Mouse (Mus musculus) intestine, embryonic 15.5 days (tissue): ENCODE results near the gene Lamb3. TPM values are rescaled to one million over a fixed set of nuclear protein-coding genes. Genes with fewer than 3 reads are reported as not detected.

ENCODE experiments used
- ATAC-seq: fragments of 200-750 bp; cut with Nextera tagmentation; 2 replicates; pipeline ENCODE4 v1.8.0; 2017; ENCODE audit warnings: moderate TSS enrichment, moderate library complexity
- H3K27ac ChIP-seq: fragments of 300-500 bp; sonication (generic); 2 replicates; pipeline ENCODE4 v1.5.1; 2015; ENCODE audit warnings: mild to moderate bottlenecking, inconsistent platforms
- H3K27me3 ChIP-seq: fragments of 300-500 bp; sonication (generic); replicated peaks from 2 replicates; pipeline ENCODE4 v1.6.1; 2015; ENCODE audit warnings: inconsistent platforms
- H3K36me3 ChIP-seq: fragments of 300-500 bp; sonication (generic); 2 replicates; pipeline ENCODE4 v1.6.1; 2015; ENCODE audit warnings: inconsistent platforms
- H3K4me1 ChIP-seq: fragments of 300-500 bp; sonication (generic); replicated peaks from 2 replicates; pipeline ENCODE4 v1.6.1; 2015; ENCODE audit warnings: inconsistent platforms
- H3K4me2 ChIP-seq: fragments of 300-500 bp; sonication (generic); replicated peaks from 2 replicates; pipeline ENCODE4 v1.6.1; 2015; ENCODE audit warnings: mild to moderate bottlenecking, inconsistent platforms
- H3K4me3 ChIP-seq: fragments of 300-500 bp; sonication (generic); replicated peaks from 2 replicates; pipeline ENCODE4 v1.5.1; 2015; ENCODE audit warnings: inconsistent platforms
- H3K9ac ChIP-seq: fragments of 300-500 bp; sonication (generic); 2 replicates; pipeline ENCODE4 v1.6.1; 2015; ENCODE audit warnings: inconsistent platforms
- H3K9me3 ChIP-seq: fragments of 300-500 bp; sonication (generic); 2 replicates; pipeline ENCODE4 v1.6.1; 2016; ENCODE audit warnings: inconsistent platforms
- WGBS: fragments of 180-500 bp; shearing (Covaris S2); methylation state at CpG from one replicate; pipeline ENCODE4 v1.1.7; 2015; 5-methylcytosine and 5-hydroxymethylcytosine counted together
- polyA plus RNA-seq: library from polyadenylated mRNA; unstranded; fragments of >200 nt; fragmentation: Nextera tagmentation; extraction: Ambion mirVana; gene quantifications from 2 replicates; pipeline ENCODE4 v1.2.1, GENCODE M21; 2015

Gene Lamb3
- polyA plus RNA-seq, 1 experiment from 2014 or later = 3.9 TPM

GRCm38 (mm10) chr1:193370096-193370495 is 162.6 kb downstream of the Lamb3 start, which contains the start of gene Camk1g:
Gene Camk1g (minus strand): TSS chr1:193370298.
- H3K9ac ChIP-seq = peak within 1 kb of the TSS; percentile 38; the same call in 1 of the 2 replicates
- 6% methylated on average over 2 of the region's 2 CpGs for WGBS
- ATAC-seq = peak; percentile 88
- no peaks in the 10 kb centered on the region for H3K36me3 ChIP-seq
- no peaks in the 10 kb centered on the region for H3K27me3 ChIP-seq
- peak within 1 kb of the TSS; percentile 58 for H3K4me2 ChIP-seq
- H3K4me3 ChIP-seq = peak within 1 kb of the TSS; percentile 37
- no peaks in the 10 kb centered on the region for H3K4me1 ChIP-seq
- no peak within 1 kb of the TSS for H3K27ac ChIP-seq
- H3K9me3 ChIP-seq = no peaks in the 10 kb centered on the region

DNA sequence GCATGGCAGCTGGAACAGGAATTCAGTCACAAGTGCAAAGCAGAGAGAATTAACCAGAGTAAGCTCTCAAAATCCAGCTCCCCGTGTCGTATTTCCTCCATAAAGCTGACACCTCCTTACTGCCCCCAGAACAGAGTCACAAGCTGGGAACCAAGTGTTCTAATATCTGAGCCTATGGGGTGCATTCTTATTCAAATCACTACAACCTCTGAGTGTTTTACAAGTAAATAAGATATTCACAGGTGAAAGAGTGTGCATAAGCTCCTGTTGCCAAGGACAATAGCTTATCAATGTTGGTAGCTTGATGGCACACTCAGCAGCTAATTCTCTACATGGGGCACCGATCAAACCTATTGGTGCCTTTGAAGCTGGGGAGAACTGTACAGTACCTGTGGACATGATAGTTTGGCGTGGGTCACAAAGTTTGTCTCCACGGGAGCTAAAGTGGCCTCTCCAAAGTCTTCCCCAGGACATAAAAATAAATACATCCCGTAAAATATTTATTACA is 166.5 kb downstream of the Lamb3 start:
- no peaks in the 10 kb centered on the region for H3K9me3 ChIP-seq
- no peaks in the 10 kb centered on the region for H3K4me1 ChIP-seq
- no peak overlapping the region for H3K4me2 ChIP-seq
- no peak overlapping the region for H3K9ac ChIP-seq
- WGBS = 82% methylated on average over 6 of the region's 6 CpGs
- H3K27ac ChIP-seq = no peak overlapping the region
- H3K36me3 ChIP-seq = no peaks in the 10 kb centered on the region
- H3K27me3 ChIP-seq = no peaks in the 10 kb centered on the region
- ATAC-seq = no peak
- no peak overlapping the region for H3K4me3 ChIP-seq

- 32% methylated on average over 4 of the region's 4 CpGs for WGBS
- Histone ChIP-seq H3K9ac (no peak overlapping the region), H3K9me3 (no peaks in the 10 kb centered on the region), H3K4me3 (no peak overlapping the region), H3K4me2 (no peak overlapping the region), H3K4me1 (no peaks in the 10 kb centered on the region; the same call in 1 of the 2 replicates), H3K36me3 (no peaks in the 10 kb centered on the region), H3K27ac (no peak overlapping the region), H3K27me3 (no peaks in the 10 kb centered on the region)
- peak; percentile 70 for ATAC-seq
These were observed 169.1 kb downstream of the Lamb3 start for GRCm38 (mm10) chr1:193376478-193377134.

DNA sequence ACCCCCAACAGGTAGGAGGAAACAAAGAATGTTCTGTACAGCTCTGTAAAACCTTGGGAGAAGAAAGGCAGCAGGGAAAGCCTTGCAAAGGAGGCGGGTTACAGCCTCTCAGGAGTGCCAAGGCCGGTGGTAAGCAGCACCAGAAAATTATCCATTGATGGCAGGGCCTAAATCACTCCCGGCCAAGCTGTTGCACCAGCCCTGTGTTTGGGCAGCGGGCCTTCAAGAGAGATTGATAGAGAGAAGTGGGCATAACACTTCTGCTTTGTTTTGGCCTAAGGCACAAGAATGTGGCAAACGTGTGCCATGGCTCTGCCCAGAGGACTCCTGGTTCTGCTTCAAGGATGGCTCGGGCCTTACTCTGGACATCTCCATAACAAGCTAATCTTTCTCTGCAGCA is 172.1 kb downstream of the Lamb3 start:
- Histone ChIP-seq H3K27me3 (no peaks in the 10 kb centered on the region), H3K9me3 (no peaks in the 10 kb centered on the region), H3K9ac (no peak overlapping the region), H3K36me3 (no peaks in the 10 kb centered on the region), H3K4me1 (peaks cover 3% of the 10 kb centered on the region; the same call in 1 of the 2 replicates), H3K27ac (no peak overlapping the region), H3K4me2 (no peak overlapping the region), H3K4me3 (no peak overlapping the region)
- WGBS = 72% methylated on average over 6 of the region's 6 CpGs
- no peak for ATAC-seq

GRCm38 (mm10) chr1:193380877-193381276 is 173.4 kb downstream of the Lamb3 start:
- 95% methylated on average over 5 of the region's 5 CpGs for WGBS
- Histone ChIP-seq H3K36me3 (no peaks in the 10 kb centered on the region), H3K27me3 (no peaks in the 10 kb centered on the region)

DNA sequence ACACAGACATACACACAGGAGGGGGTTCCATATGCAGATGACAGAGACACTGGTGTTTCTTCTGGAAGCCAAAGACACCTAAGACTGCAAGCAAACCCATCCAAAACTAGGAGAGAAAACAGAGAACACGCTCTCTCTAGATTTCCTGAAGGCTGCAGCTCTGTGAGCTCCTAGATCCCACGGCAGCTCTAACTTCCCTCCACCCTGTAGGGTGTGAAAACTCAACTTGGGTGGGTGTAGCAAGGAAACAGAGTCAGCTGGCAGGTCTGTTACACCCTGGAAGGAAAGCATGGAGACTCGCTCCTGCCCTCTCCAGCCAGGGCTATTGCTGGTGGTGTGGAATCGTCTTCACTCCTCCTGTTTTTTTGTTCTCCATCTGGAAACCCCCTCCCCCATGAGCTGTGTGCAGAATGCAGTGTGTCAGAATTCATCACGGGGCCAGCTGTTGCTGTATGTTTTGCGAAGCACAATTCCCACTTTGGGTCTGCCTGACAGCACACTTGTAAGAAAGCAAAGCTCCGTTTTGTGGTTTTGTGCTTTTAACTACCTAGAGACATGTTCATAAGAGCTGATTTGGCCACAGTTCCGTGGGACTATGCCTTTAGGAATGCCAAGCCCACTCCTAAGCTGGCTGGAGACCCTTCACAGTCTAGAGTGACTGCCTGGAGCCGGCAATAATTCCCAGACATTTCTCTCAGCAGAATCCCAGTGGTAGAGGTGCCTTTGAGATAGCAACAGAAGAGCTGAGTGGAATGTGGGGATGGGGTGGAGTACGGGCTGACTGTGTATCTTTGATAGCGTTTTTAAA is 174.3 kb downstream of the Lamb3 start:
- peak; percentile 5 for ATAC-seq
- Histone ChIP-seq H3K4me3 (no peak overlapping the region), H3K4me2 (peak overlapping the region; percentile 64), H3K9ac (no peak overlapping the region), H3K27ac (no peak overlapping the region), H3K36me3 (no peaks in the 10 kb centered on the region), H3K9me3 (no peaks in the 10 kb centered on the region), H3K4me1 (peaks cover 6% of the 10 kb centered on the region; the same call in 1 of the 2 replicates), H3K27me3 (no peaks in the 10 kb centered on the region)
- WGBS = 19% methylated on average over 11 of the region's 11 CpGs

More at GRCm38 (mm10) chr1:193380877-193381276, 173.4 kb downstream of the Lamb3 start:
- no peak overlapping the region for H3K9ac ChIP-seq
- H3K27ac ChIP-seq = no peak overlapping the region
- no peak for ATAC-seq
- H3K4me3 ChIP-seq = no peak overlapping the region
- H3K4me2 ChIP-seq = no peak overlapping the region
- peaks cover 3% of the 10 kb centered on the region; the same call in 1 of the 2 replicates for H3K4me1 ChIP-seq
- no peaks in the 10 kb centered on the region for H3K9me3 ChIP-seq

GRCm38 (mm10) chr1:193382435-193382834 is 174.9 kb downstream of the Lamb3 start:
- H3K4me3 ChIP-seq = peak overlapping the region; percentile 33
- no peak overlapping the region for H3K27ac ChIP-seq
- H3K4me2 ChIP-seq = peak overlapping the region; percentile 64
- H3K36me3 ChIP-seq = no peaks in the 10 kb centered on the region
- H3K9ac ChIP-seq = no peak overlapping the region
- WGBS = 2% methylated on average over 8 of the region's 8 CpGs
- H3K4me1 ChIP-seq = peaks cover 7% of the 10 kb centered on the region; the same call in 1 of the 2 replicates
- no peaks in the 10 kb centered on the region for H3K9me3 ChIP-seq
- peak; percentile 82 for ATAC-seq
- no peaks in the 10 kb centered on the region for H3K27me3 ChIP-seq

- Histone ChIP-seq H3K27ac (no peak overlapping the region), H3K4me1 (peaks cover 7% of the 10 kb centered on the region; the same call in 1 of the 2 replicates), H3K4me3 (peak overlapping the region; percentile 33), H3K9me3 (no peaks in the 10 kb centered on the region), H3K4me2 (peak overlapping the region; percentile 64), H3K9ac (no peak overlapping the region), H3K27me3 (no peaks in the 10 kb centered on the region), H3K36me3 (no peaks in the 10 kb centered on the region)
- 6% methylated on average over 8 of the region's 8 CpGs for WGBS
- peak; percentile 67 for ATAC-seq
These were observed 175.5 kb downstream of the Lamb3 start for GRCm38 (mm10) chr1:193382841-193383462.

DNA sequence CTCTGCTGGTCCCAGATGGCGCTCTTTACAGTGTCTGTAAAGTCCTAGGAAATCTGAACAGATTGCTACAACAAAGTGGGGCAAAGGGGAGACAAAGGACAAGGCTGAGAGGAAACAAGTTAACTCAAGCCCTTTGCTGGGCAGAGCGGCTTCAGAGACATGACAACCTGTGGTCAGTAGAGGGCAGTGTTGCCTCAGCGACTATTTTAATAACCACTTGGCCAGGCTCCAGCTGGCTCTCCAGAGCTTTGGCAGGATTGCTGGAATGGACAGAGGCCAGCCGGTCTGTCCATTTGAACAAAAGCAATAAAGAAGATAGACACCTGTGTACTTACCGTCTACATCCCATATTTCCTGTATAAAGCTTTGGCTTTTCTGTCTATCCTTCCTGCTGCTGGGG is 178.6 kb downstream of the Lamb3 start:
- Histone ChIP-seq H3K9me3 (no peaks in the 10 kb centered on the region), H3K4me2 (no peak overlapping the region), H3K27me3 (0 out of 2 replicates have a peak, but pooled peaks cover 1% of the 10 kb centered on the region), H3K36me3 (no peaks in the 10 kb centered on the region), H3K27ac (no peak overlapping the region; the same call in 1 of the 2 replicates), H3K4me1 (peaks cover 10% of the 10 kb centered on the region), H3K4me3 (no peak overlapping the region), H3K9ac (no peak overlapping the region)
- WGBS = 0% methylated on average over 5 of the region's 5 CpGs
- peak; percentile 59 for ATAC-seq

DNA sequence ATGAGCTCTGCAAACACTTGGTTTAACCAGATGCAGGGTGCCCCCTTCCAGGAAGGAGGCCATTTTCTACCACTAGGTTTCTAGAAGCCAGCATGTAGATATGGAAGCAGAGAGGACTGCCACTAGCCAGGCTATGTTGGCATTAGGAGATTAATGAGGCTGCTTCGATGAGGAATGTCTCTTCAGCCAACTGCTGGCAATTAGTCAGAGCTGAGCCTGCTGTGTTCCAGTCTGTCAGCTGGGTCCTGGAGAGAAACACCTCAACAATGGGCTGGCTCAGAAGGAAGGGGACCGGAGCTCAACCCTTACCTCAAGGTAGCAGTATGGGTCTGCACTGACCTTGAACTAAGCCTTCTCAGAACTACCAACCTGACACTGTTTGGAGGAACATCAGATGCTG is 179.7 kb downstream of the Lamb3 start:
- Histone ChIP-seq H3K9ac (no peak overlapping the region), H3K36me3 (no peaks in the 10 kb centered on the region), H3K4me3 (no peak overlapping the region), H3K4me2 (no peak overlapping the region), H3K27me3 (0 out of 2 replicates have a peak, but pooled peaks cover 3% of the 10 kb centered on the region), H3K4me1 (peaks cover 7% of the 10 kb centered on the region; the same call in 1 of the 2 replicates), H3K27ac (no peak overlapping the region), H3K9me3 (no peaks in the 10 kb centered on the region)
- no peak for ATAC-seq
- WGBS = 56% methylated on average over 2 of the region's 2 CpGs

DNA sequence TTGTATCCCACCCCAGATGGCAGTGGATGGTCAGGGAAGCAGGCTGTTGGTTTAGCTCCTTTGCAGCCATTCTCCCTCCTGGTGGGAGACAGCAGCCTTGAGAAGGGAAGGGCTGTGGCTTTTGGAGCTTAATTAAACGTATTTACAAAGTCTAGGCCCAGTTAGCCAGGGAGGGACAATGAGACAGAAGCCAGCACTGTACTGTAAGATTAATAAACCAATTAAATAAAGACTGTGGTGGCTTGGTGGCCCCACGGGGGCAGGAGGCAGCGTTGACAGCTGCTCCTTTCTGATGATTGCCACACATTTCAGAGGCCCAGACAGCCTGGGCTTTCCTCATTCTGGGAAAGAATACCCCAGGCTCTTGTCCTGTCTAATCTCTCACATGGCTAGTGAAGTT is 182.0 kb downstream of the Lamb3 start:
- Histone ChIP-seq H3K4me1 (peaks cover 7% of the 10 kb centered on the region; the same call in 1 of the 2 replicates), H3K4me3 (no peak overlapping the region), H3K9me3 (no peaks in the 10 kb centered on the region), H3K9ac (no peak overlapping the region), H3K27ac (no peak overlapping the region), H3K36me3 (no peaks in the 10 kb centered on the region), H3K27me3 (0 out of 2 replicates have a peak, but pooled peaks cover 3% of the 10 kb centered on the region), H3K4me2 (no peak overlapping the region)
- ATAC-seq = no peak
- WGBS = 24% methylated on average over 3 of the region's 3 CpGs

DNA sequence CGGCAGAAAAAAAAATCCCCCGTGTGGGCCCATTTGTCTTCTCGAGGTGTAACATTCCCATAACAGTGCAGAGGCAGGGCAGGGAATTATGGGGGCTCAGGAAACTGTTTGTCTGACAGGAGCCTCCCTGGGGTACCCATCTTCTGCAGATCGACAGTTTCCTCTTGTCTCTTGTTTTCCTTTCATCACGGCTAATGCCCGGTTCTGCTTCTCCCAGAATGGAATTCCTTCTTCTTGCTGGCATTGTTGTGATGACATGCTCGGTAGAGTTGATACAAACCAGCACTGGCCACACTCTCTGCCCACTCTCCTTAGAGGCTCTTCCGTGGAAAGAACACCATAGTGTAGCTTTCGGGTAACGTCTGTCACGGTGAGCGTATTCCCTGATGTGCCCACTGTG is 182.5 kb downstream of the Lamb3 start:
- Histone ChIP-seq H3K36me3 (no peaks in the 10 kb centered on the region), H3K4me2 (no peak overlapping the region), H3K4me3 (no peak overlapping the region), H3K9ac (no peak overlapping the region), H3K27ac (no peak overlapping the region), H3K27me3 (0 out of 2 replicates have a peak, but pooled peaks cover 3% of the 10 kb centered on the region), H3K4me1 (peaks cover 7% of the 10 kb centered on the region; the same call in 1 of the 2 replicates), H3K9me3 (no peaks in the 10 kb centered on the region)
- WGBS = 51% methylated on average over 12 of the region's 12 CpGs
- no peak for ATAC-seq
